Mouse (Mus musculus) stomach, postnatal 0 days (tissue): ENCODE measurements around the gene Cdx2. TPM values are rescaled to one million over a fixed set of nuclear protein-coding genes. Genes with fewer than 3 reads are reported as not detected.

Experiments used
- ATAC-seq: fragments of 200-750 bp; cut with Nextera tagmentation; 2 replicates; pipeline ENCODE4 v1.8.0; 2017; ENCODE audit not compliant: low FRiP score, low TSS enrichment
- DNase-seq: peaks from one replicate; pipeline ENCODE4 v3.0.0-alpha.2; 2016; ENCODE audit warnings: low spot score
- H3K27ac ChIP-seq: fragments of 300-500 bp; sonication (generic); replicated peaks from 2 replicates; pipeline ENCODE4 v1.5.1; 2014; ENCODE audit warnings: mild to moderate bottlenecking, control low read depth
- H3K27me3 ChIP-seq: fragments of 300-500 bp; sonication (generic); 2 replicates; pipeline ENCODE4 v1.6.1; 2014; ENCODE audit warnings: low read length; ENCODE audit not compliant: control insufficient read depth, insufficient read depth
- H3K36me3 ChIP-seq: fragments of 300-500 bp; sonication (generic); 2 replicates; pipeline ENCODE4 v1.6.1; 2014; ENCODE audit warnings: low read length, mixed read lengths; ENCODE audit not compliant: control insufficient read depth, insufficient read depth
- H3K4me1 ChIP-seq: fragments of 300-500 bp; sonication (generic); replicated peaks from 2 replicates; pipeline ENCODE4 v1.6.1; 2014; ENCODE audit warnings: antibody characterized with exemption; ENCODE audit not compliant: control insufficient read depth, insufficient read depth
- H3K4me2 ChIP-seq: fragments of 300-500 bp; sonication (generic); replicated peaks from 2 replicates; pipeline ENCODE4 v1.6.1; 2014; ENCODE audit warnings: low read depth, mild to moderate bottlenecking, control low read depth, moderate library complexity
- H3K4me3 ChIP-seq: fragments of 300-500 bp; sonication (generic); 2 replicates; pipeline ENCODE4 v1.5.1; 2014; ENCODE audit warnings: low read depth, low read length, control low read depth
- H3K9ac ChIP-seq: fragments of 300-500 bp; sonication (generic); 2 replicates; pipeline ENCODE4 v1.6.1; 2014; ENCODE audit warnings: mild to moderate bottlenecking, low read length, control low read depth, mixed read lengths
- H3K9me3 ChIP-seq: fragments of 300-500 bp; sonication (generic); 2 replicates; pipeline ENCODE4 v1.6.1; 2016; ENCODE audit warnings: low read length; ENCODE audit not compliant: control insufficient read depth
- CTCF ChIP-seq: IDR thresholded peaks from 2 replicates; pipeline ENCODE4 v1.5.1; 2016; ENCODE audit warnings: antibody characterized with exemption, low read depth, mild to moderate bottlenecking, moderate library complexity
- EP300 ChIP-seq: optimal IDR thresholded peaks from 2 replicates; pipeline ENCODE3; 2016; ENCODE audit warnings: antibody characterized with exemption
- WGBS: fragments of 180-500 bp; shearing (Covaris S2); extraction: QIAGEN DNeasy Blood & Tissue Kit; methylation state at CpG from one replicate; pipeline ENCODE4 v1.1.7; 2014; 5-methylcytosine and 5-hydroxymethylcytosine counted together
- polyA plus RNA-seq: library from polyadenylated mRNA; unstranded; fragments of >200 nt; fragmentation: Nextera tagmentation; extraction: Ambion mirVana; gene quantifications from 2 replicates; pipeline ENCODE4 v1.2.1, GENCODE M21; 2015

Cdx2 gene
- polyA plus RNA-seq, 1 experiment from 2014 or later, result 0.06 TPM

- Histone ChIP-seq H3K9ac (no peak overlapping the region), H3K4me3 (no peak overlapping the region), H3K4me2 (no peak overlapping the region), H3K9me3 (no peaks in the 10 kb centered on the region), H3K36me3 (no peaks in the 10 kb centered on the region), H3K4me1 (no peaks in the 10 kb centered on the region), H3K27ac (no peak overlapping the region), H3K27me3 (peaks cover 32% of the 10 kb centered on the region; the same call in 1 of the 2 replicates)
- no peak for ATAC-seq
- 3% methylated on average over 27 of the region's 27 CpGs for WGBS
- no peak for TF ChIP-seq EP300
- no peak for TF ChIP-seq CTCF
- DNase-seq, result no peak
Measured at GRCm38 (mm10) chr5:147312830-147313685, 6.0 kb upstream of the Cdx2 start.

- H3K27ac ChIP-seq, result no peak overlapping the region
- no peak overlapping the region for H3K4me2 ChIP-seq
- no peak for DNase-seq
- ATAC-seq, result no peak
- H3K36me3 ChIP-seq, result no peaks in the 10 kb centered on the region
- no peaks in the 10 kb centered on the region for H3K9me3 ChIP-seq
- H3K4me1 ChIP-seq, result no peaks in the 10 kb centered on the region
- H3K27me3 ChIP-seq, result peaks cover 45% of the 10 kb centered on the region; the same call in 1 of the 2 replicates
- 0% methylated on average over 2 of the region's 2 CpGs for WGBS
- H3K4me3 ChIP-seq, result no peak overlapping the region
- H3K9ac ChIP-seq, result no peak overlapping the region
- TF ChIP-seq CTCF, result no peak
- TF ChIP-seq EP300, result no peak
Measured at GRCm38 (mm10) chr5:147309786-147310185, 2.7 kb upstream of the Cdx2 start.

GRCm38 (mm10) chr5:147308451-147308850 is 1.4 kb upstream of the Cdx2 start:
- H3K36me3 ChIP-seq, result no peaks in the 10 kb centered on the region
- 15% methylated on average over 9 of the region's 9 CpGs for WGBS
- no peak overlapping the region for H3K9ac ChIP-seq
- no peaks in the 10 kb centered on the region for H3K9me3 ChIP-seq
- H3K4me3 ChIP-seq, result no peak overlapping the region
- TF ChIP-seq CTCF (no peak), EP300 (no peak)
- no peak overlapping the region for H3K4me2 ChIP-seq
- no peaks in the 10 kb centered on the region for H3K4me1 ChIP-seq
- DNase-seq (no peak), ATAC-seq (no peak)
- no peak overlapping the region for H3K27ac ChIP-seq
- H3K27me3 ChIP-seq, result peaks cover 51% of the 10 kb centered on the region; the same call in 1 of the 2 replicates

GRCm38 (mm10) chr5:147307398-147307785 is 322 bp upstream of the Cdx2 start:
- no peak for TF ChIP-seq EP300
- TF ChIP-seq CTCF, result no peak
- no peaks in the 10 kb centered on the region for H3K36me3 ChIP-seq
- H3K4me2 ChIP-seq, result no peak overlapping the region
- DNase-seq (no peak), ATAC-seq (no peak)
- peaks cover 53% of the 10 kb centered on the region; the same call in 1 of the 2 replicates for H3K27me3 ChIP-seq
- no peak overlapping the region for H3K4me3 ChIP-seq
- H3K4me1 ChIP-seq, result no peaks in the 10 kb centered on the region
- 3% methylated on average over 12 of the region's 12 CpGs for WGBS
- no peaks in the 10 kb centered on the region for H3K9me3 ChIP-seq
- no peak overlapping the region for H3K9ac ChIP-seq
- H3K27ac ChIP-seq, result no peak overlapping the region

GRCm38 (mm10) chr5:147305856-147306637 is 1.0 kb downstream of the Cdx2 start:
- Histone ChIP-seq H3K27ac (no peak overlapping the region), H3K36me3 (no peaks in the 10 kb centered on the region), H3K27me3 (peaks cover 55% of the 10 kb centered on the region; the same call in 1 of the 2 replicates), H3K4me2 (peak overlapping the region; percentile 11; the same call in 1 of the 2 replicates), H3K9ac (no peak overlapping the region), H3K4me3 (peak overlapping the region; percentile 15), H3K9me3 (no peaks in the 10 kb centered on the region), H3K4me1 (no peaks in the 10 kb centered on the region)
- ATAC-seq (no peak), DNase-seq (no peak)
- under 1% methylated on average over 55 of the region's 58 CpGs for WGBS
- TF ChIP-seq CTCF (no peak), EP300 (no peak)
